Mouse (Mus musculus): ENCODE measurements around the gene Ecm2. TPM values are rescaled to one million over a fixed set of nuclear protein-coding genes. Genes with fewer than 3 reads are reported as not detected.
A peak's percentile ranks its signal among the peaks of the same experiment; 100 is the strongest.

Ecm2 gene
- 1 to 10 TPM; 6.5 to 7.4 TPM for total RNA-seq (2021)

- DNase-seq = no peak
Measured at GRCm38 (mm10) chr13:49504510-49504909, at the start of gene Ecm2. Gene Ecm2, plus strand, starts transcription at chr13:49504810.

- DNase-seq = no peak
Measured at GRCm38 (mm10) chr13:49460276-49460675, 44.3 kb upstream of the Ecm2 start.

DNA sequence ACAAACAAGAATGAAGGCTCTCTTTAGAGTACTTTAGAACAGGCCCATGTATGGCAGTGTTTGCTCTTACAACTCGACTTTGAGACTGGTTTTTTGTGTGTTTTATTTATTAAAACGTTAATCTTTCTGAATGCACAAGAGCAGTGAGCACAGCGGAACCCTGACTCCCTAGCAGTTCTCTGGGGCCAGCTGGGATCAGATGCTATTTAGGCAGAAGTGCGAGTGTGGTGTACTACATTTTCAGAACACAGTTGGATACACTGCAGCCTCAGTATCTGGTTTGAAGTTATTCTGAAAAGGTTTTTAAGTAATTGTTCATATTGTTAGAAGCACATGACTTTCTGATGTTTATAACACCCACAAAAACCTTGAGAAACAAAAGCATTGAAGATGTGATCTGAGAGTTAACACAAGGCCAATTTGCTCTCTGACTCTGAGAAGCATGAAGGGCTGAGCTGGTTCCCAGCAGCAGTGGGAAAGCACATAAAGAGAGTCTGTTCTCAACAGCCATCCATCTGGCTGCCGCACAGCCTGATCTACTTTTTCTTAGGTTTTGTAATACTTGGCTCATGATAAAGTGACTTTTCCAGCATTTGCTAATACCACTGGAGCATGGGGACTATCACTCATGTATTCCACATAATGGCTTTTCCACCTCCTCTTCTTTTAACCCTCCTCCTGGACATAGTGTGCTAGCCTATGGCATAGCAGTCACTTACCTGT, 43.8 kb upstream of the Ecm2 start:
- DNase-seq = peak; percentile 52 to 55

GRCm38 (mm10) chr13:49461458-49462132, 43.0 kb upstream of the Ecm2 start:
- DNase-seq = no peak

- DNase-seq = no peak
Measured at GRCm38 (mm10) chr13:49462921-49463320, 41.7 kb upstream of the Ecm2 start.

GRCm38 (mm10) chr13:49465875-49466274, 38.7 kb upstream of the Ecm2 start:
- no peak for DNase-seq

GRCm38 (mm10) chr13:49466393-49467075, 38.1 kb upstream of the Ecm2 start:
- no peak for DNase-seq

DNA sequence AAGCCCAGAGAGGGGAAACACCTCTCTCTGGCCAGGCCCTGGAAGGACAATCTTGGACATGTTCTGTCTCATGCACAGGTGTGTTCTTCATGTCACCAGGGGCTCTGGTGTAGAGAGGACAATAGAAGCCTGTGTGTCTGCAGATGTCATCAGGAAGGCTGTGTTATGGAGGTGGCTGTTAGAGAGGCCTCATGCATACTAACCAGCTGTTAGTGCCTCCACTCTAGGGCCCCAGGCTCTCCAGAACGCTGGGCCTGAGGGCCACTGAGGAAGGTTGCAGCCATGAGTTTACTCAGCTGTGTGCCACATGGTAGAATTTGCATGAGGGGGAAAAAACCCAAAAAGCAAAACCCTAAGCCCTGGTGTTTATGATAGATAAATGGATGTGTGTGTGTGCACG, 37.0 kb upstream of the Ecm2 start:
- DNase-seq = no peak

DNA sequence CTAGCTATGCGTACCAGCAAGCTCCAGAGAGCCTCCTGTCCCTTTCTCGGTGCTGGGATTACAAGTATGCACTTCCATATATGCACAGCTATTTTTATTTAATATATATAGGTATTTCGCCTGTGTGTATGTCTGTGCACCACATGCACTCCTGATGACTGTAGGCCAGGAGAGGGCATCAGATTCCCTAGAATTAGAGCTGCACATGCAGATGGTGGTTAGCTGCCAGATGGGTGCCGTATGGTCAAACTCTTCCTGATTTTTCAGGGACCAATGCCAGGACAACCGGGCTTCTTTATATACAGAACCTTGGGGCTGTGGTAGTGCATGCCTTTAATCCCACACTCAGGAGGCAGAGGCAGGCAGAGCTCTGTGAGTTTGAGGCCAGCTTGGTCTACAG, 35.6 kb upstream of the Ecm2 start:
- DNase-seq = no peak

GRCm38 (mm10) chr13:49470319-49470718, 34.3 kb upstream of the Ecm2 start:
- no peak for DNase-seq

- DNase-seq = no peak
Measured at GRCm38 (mm10) chr13:49470806-49471205, 33.8 kb upstream of the Ecm2 start.

- no peak for DNase-seq
Measured at GRCm38 (mm10) chr13:49471981-49472675, 32.5 kb upstream of the Ecm2 start.

DNA sequence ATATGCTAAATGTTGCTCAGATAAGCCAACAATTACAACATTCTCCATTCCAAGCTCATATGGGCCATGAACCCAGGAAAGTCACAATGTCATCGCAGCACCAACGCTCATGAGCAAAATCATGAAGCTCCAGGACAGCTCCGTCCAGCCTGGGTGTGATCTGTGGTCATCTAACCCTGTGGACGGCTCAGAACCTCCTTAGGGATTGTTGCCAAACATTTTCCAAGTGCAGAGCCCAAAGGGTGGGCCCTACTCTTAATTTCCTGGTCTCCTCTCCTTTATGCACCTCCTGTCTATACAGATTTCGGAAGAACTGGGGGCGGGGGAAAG, 32.0 kb upstream of the Ecm2 start:
- DNase-seq = no peak

DNA sequence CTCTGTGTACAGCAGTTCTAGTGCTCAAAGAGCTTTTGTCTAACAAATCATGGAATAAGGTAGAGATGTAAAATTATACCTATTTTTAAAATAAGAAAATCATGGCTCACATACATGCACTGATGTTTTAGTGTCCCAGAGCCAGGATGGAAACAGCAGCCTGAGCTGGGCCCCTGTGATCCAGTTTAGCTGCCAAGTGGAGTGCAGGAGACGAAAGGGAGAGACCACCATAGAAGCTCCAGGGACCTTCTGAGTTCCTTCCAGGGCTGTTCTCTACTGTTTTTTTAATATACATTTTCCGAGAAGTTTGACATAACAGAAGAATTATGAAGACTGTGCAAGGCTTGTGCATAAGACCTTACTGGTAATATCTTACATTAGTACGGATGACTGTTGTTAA, 26.7 kb upstream of the Ecm2 start:
- no peak for DNase-seq

DNA sequence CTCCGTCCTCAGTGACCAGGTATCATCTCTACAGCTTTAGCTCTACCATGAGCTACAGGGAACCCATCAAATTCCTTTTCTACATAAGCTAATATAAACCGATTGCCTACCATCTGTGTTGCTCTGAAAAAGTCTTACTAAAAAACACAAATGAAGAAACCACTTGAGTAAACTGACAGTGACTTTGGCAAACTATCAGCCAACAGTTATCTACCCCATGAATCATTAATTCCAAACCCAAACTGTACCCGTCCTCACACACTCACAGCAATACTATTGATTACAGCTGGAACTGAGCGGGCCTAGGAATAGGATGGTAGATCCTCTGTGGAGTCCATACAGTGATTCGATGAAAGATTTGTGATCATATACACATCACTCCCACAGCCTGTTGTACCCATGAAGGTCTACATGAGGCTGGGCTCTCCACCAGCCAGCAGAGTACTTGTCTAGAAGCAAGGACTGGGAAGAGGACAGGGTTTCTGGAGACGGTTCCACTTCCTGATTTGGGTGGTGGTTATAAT, 25.7 kb upstream of the Ecm2 start:
- no peak for DNase-seq

DNA sequence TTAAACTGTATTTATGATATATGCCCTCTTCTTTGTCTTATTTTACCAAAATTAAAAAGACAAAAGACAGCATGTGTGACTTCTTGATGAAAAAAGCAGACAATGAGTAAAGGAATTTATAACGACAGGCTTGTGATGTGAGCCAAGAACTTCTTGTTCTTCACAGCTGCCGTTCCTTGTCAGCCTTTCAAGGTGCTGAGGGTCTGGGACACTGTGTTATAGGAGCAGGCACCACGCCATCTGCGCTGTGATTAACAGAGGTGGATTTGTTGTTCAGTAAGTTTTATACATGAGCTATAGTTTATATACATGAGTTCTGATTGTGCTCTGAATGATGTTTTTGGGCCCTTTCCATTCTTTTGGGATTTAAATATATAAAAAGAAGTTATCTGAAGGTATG, 25.2 kb upstream of the Ecm2 start:
- DNase-seq = no peak

DNA sequence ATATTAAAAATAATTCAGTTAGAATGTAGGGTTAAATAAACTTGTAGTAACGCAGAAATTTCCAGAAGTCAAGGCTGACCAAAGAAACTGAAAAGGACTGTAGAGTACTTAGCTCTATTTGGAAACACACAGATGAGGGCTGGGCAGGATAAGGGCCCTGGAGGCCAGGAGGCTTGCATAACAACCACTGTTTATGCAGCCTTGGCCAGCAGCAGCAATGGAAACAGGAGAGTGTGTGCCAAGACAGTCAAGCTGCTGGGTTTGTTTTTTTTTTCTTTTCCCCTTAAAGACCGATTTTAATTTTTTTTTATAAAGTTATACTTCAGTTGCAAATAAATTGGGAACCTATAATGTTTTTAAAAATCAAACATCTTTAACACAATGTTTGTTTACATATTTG, 24.6 kb upstream of the Ecm2 start:
- peak in 1 of 2 experiments; percentile 47 for DNase-seq

DNA sequence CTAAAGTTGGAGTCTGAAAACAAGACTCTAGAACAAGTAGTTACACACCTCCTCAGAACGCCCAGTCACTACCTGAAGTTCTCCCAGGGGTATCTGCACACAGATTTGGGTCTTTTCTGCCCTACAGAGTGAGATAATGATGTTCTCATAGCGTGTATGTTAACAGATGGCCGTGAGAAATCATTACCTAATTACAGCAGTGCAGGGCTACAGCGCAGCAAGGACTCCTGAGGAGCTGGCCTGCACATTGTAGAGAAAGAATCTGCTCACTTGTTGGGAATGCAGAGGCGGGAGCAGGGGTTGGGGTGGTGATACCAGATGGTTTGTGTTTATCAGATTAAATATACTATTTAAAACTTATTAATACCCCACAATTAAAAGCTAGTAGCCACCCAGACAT, 24.1 kb upstream of the Ecm2 start:
- DNase-seq = peak; percentile 34 to 40

- peak in 1 of 2 experiments; percentile 27 for DNase-seq
Measured at GRCm38 (mm10) chr13:49485388-49485787, 19.2 kb upstream of the Ecm2 start.

- DNase-seq = no peak
Measured at GRCm38 (mm10) chr13:49492376-49493368, 11.9 kb upstream of the Ecm2 start, which contains the start of gene Tes3-ps. Gene Tes3-ps, plus strand, starts transcription at chr13:49493318.

GRCm38 (mm10) chr13:49505776-49506175, 1.2 kb downstream of the Ecm2 start:
- no peak for DNase-seq

DNA sequence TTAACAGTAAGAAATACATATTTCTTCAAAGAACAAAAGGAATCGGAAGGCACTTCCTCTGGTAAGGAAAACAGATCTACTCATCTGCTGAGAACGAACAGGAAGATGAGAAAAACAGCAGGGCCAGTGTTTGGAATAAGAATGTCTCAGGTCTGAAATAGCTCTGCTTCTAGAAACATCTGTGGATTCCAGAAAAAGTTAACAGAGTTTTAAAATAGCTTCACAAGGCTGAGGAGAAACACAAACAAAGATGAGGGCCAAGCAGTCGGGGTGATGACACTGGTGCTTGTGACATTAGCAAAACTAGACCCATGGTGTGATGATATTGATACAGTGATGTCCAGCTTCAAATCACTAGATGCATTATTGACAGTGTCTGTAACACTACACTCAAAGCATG, 2.6 kb downstream of the Ecm2 start:
- DNase-seq = no peak
